Mouse (Mus musculus): Measurements from ENCODE around the gene Slc4a10. TPM values are rescaled to one million over a fixed set of nuclear protein-coding genes. Genes with fewer than 3 reads are reported as not detected.

Gene Slc4a10
- polyA plus RNA-seq, 1 experiment = not detected

DNA sequence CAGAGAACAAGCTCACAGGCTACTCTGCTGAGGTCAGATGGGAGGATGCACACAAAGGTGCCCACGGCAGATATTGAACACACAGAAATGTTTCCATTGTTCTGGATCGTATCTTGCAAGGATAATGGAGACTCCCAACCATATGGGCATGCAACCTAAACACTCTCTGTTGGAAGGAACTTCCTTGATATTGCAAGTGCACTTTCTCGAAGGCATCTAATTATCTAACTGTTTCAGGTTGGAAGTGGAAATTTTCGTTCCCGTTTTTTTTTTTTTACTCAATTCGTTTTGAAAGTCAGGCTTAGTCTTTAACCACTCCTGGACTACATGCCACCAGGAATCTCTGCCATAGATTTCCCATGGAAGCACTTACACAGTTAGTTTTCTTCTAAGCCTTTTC, 314.6 kb downstream of the Slc4a10 start:
- Histone ChIP-seq H3K4me1 (ENCODE audit: control insufficient read depth, insufficient read depth, low read length) (no peaks in the 10 kb centered on the region), H3K4me3 (ENCODE audit: insufficient read depth, low read length) (no peak overlapping the region), H3K27ac (ENCODE audit: insufficient read depth, low read depth, low read length) (no peak overlapping the region)
- TF ChIP-seq CTCF (IDR thresholded peaks at IDR 0.05; ENCODE audit: low read depth, low read length) (no peak), POLR2A (IDR thresholded peaks at IDR 0.05; ENCODE audit: borderline replicate concordance, low read depth, low read length) (no peak)

DNA sequence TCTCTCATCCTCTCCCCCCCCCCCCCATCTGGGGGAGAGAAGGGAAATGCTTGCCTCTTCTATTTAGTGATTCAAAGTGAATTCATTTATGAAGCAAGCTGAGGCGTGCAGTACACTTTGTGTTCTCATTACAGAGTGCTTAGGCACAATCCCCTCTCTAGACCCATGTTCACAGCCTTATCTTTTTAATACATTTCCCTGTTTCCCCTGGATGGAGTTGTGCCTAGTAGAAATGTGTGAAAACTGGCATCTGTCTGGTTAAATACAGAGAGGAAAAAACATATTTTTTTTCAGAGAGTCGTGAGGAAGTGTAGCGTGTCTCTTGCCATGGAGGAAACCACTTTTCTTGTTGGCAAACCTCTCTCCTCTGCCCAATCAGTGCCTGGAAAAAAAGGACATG, 315.3 kb downstream of the Slc4a10 start:
- Histone ChIP-seq H3K4me3 (ENCODE audit: insufficient read depth, low read length) (no peak overlapping the region), H3K4me1 (ENCODE audit: control insufficient read depth, insufficient read depth, low read length) (no peaks in the 10 kb centered on the region), H3K27ac (ENCODE audit: insufficient read depth, low read depth, low read length) (no peak overlapping the region)
- no peak for TF ChIP-seq CTCF (IDR thresholded peaks at IDR 0.05; ENCODE audit: low read depth, low read length)
- TF ChIP-seq POLR2A (IDR thresholded peaks at IDR 0.05; ENCODE audit: borderline replicate concordance, low read depth, low read length) = no peak

DNA sequence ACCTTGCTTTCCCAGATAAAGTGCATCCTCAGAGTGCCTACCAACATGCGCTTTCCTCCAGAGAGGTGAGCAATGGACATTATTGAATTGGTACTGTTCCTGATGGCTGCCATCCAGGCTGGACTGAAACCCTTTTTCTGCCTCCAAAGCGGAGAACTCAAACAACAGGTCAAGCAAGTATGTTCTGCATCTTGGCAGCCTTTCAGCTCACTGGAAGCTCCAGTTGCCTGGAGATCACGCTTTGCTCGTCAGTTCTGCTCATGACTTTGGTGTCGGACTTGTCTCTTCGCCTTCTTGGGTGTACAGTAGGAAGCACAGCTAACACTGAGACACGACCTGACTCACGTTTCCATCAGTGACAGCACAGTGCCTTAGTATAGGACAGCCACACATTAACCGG, 315.9 kb downstream of the Slc4a10 start:
- no peaks in the 10 kb centered on the region for H3K4me1 ChIP-seq (ENCODE audit: control insufficient read depth, insufficient read depth, low read length)
- H3K27ac ChIP-seq (ENCODE audit: insufficient read depth, low read depth, low read length) = no peak overlapping the region
- TF ChIP-seq POLR2A (IDR thresholded peaks at IDR 0.05; ENCODE audit: borderline replicate concordance, low read depth, low read length) (no peak), CTCF (IDR thresholded peaks at IDR 0.05; ENCODE audit: low read depth, low read length) (no peak)
- H3K4me3 ChIP-seq (ENCODE audit: insufficient read depth, low read length) = no peak overlapping the region

DNA sequence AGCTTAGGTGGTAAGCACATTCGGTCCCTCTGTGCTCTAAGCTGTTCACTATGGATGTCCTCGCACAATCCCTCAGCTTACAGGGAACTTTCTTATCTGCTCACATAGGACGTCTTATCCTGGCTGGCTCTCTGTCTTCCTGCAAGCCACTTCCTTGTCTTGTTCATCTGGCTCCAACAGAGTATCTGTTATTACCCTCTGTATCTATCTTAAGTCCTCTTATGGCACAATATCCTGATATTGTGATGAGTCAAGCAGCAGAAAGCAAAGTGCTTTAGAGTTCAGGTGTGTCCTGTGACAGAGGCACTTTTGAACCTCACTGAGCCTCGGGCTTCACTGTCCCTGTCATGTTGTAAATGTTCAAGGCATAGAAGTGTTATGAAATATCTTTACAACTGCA, 317.3 kb downstream of the Slc4a10 start:
- no peak overlapping the region for H3K4me3 ChIP-seq (ENCODE audit: insufficient read depth, low read length)
- H3K4me1 ChIP-seq (ENCODE audit: control insufficient read depth, insufficient read depth, low read length) = no peaks in the 10 kb centered on the region
- TF ChIP-seq POLR2A (IDR thresholded peaks at IDR 0.05; ENCODE audit: borderline replicate concordance, low read depth, low read length) = no peak
- no peak for TF ChIP-seq CTCF (IDR thresholded peaks at IDR 0.05; ENCODE audit: low read depth, low read length)
- H3K27ac ChIP-seq (ENCODE audit: insufficient read depth, low read depth, low read length) = no peak overlapping the region

DNA sequence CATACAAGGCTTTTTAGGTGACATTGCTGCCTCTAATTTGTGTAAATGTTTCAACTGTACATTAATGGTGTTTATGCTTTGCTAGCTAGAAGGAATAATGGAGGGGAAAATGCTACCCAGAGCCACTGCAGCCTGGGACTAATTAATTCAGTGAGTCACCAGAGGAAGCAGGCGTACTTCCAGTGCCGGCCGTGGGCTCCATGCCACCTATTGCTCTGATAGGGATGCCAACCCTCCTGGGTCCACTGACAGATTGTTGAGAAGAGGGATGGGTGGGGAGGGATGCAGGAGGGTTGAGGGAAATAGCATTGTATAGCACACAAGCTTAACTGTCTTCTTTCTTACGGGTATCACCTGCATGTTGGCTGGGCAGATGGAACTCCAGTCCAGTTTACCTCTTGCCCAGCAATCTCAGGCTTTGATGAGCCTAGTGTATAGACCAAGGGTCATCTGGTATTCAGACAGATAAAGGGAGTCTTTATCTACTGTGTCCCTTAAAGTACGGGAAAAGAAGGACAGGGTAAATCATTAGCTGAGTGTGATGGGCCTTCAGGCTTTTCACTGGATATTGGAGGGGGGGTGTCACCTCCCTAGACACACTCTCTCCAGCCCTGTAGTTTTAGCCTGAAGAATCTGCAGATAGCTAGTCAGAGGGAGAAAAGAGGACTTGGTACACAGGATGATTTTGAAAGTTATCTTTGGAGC, 322.2 kb downstream of the Slc4a10 start:
- Histone ChIP-seq H3K27ac (ENCODE audit: insufficient read depth, low read depth, low read length) (no peak overlapping the region), H3K4me3 (ENCODE audit: insufficient read depth, low read length) (no peak overlapping the region), H3K4me1 (ENCODE audit: control insufficient read depth, insufficient read depth, low read length) (no peaks in the 10 kb centered on the region)
- no peak for TF ChIP-seq CTCF (IDR thresholded peaks at IDR 0.05; ENCODE audit: low read depth, low read length)
- TF ChIP-seq POLR2A (IDR thresholded peaks at IDR 0.05; ENCODE audit: borderline replicate concordance, low read depth, low read length) = no peak

DNA sequence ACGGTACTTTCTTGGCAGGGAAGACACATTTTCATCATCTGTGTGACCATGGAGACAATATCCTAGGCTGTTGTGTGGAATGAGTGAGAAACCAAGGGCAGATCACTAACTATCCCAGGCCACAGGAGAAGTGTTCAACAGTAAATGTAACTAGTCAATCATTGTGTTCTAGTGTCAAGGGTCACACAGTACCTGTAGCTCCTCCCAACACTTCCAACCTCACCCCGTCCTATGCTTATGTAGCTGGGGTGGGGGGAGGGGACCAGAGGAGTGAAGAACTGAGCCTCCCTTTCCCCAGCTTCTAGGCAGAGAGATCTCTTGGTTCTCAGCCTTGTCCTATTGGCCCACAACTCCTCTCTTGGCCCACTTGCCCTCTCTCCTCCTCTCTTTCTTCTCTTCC, 323.8 kb downstream of the Slc4a10 start:
- Histone ChIP-seq H3K4me3 (ENCODE audit: insufficient read depth, low read length) (no peak overlapping the region), H3K4me1 (ENCODE audit: control insufficient read depth, insufficient read depth, low read length) (no peaks in the 10 kb centered on the region)
- TF ChIP-seq POLR2A (IDR thresholded peaks at IDR 0.05; ENCODE audit: borderline replicate concordance, low read depth, low read length) = no peak
- no peak for TF ChIP-seq CTCF (IDR thresholded peaks at IDR 0.05; ENCODE audit: low read depth, low read length)

DNA sequence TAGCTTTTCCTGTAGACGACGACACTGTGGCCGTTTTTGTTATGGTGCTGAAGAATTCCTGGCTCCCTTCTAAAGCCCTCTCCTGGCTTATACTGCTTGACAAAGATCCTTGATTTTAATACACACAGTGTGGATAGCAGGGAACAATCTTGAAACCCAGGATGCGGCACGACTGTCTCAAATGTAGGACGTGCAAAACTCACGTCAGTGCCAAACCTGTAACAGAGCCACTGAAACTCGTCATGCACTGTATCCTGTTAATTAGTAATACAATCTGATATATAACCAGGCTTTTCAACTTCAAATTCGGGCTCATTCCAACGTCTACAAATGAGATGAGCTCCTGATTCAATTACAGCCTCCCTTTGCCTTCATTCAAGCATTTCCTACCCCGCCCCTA, 327.4 kb downstream of the Slc4a10 start:
- TF ChIP-seq CTCF (IDR thresholded peaks at IDR 0.05; ENCODE audit: low read depth, low read length) = no peak
- TF ChIP-seq POLR2A (IDR thresholded peaks at IDR 0.05; ENCODE audit: borderline replicate concordance, low read depth, low read length) = no peak
- no peak overlapping the region for H3K4me3 ChIP-seq (ENCODE audit: insufficient read depth, low read length)
- H3K4me1 ChIP-seq (ENCODE audit: control insufficient read depth, insufficient read depth, low read length) = no peaks in the 10 kb centered on the region
- H3K27ac ChIP-seq (ENCODE audit: insufficient read depth, low read depth, low read length) = no peak overlapping the region

More for the DNA sequence above, 323.8 kb downstream of the Slc4a10 start:
- no peak overlapping the region for H3K27ac ChIP-seq (ENCODE audit: insufficient read depth, low read depth, low read length)

Other genes with a start within 250 kb of the Slc4a10 start
- gene Tbr1, start 243.5 kb upstream of the Slc4a10 start, polyA plus RNA-seq (2012; ENCODE audit: insufficient read depth, insufficient read length, missing spikeins) = 0.40 and 0.59 TPM in 2 replicates